Mouse (Mus musculus) kidney, postnatal 36 days (tissue): Measurements from ENCODE around the gene Spock1.

Experiments used
- DNase-seq, 2 experiments: peaks; one replicate each; pipeline ENCODE4 v3.0.0; 2021 to 2022; ENCODE audit warnings: mixed read lengths in 2 of 2

Gene Spock1

GRCm38 (mm10) chr13:57726654-57727053 is 181.5 kb downstream of the Spock1 start:
- no peak for DNase-seq

GRCm38 (mm10) chr13:57722329-57722936 is 185.7 kb downstream of the Spock1 start:
- no peak for DNase-seq

GRCm38 (mm10) chr13:57721524-57722279 is 186.4 kb downstream of the Spock1 start:
- DNase-seq: peak in 1 of 2 experiments; percentile 30

- DNase-seq: no peak
Observed at GRCm38 (mm10) chr13:57718087-57718486, 190.0 kb downstream of the Spock1 start.

GRCm38 (mm10) chr13:57712910-57713309 is 195.2 kb downstream of the Spock1 start:
- no peak for DNase-seq

GRCm38 (mm10) chr13:57708425-57708824 is 199.7 kb downstream of the Spock1 start:
- DNase-seq: no peak

- DNase-seq: no peak
Observed at GRCm38 (mm10) chr13:57702966-57703365, 205.2 kb downstream of the Spock1 start.

- peak in 1 of 2 experiments; percentile 4 for DNase-seq
Observed at GRCm38 (mm10) chr13:57696685-57697084, 211.4 kb downstream of the Spock1 start.

GRCm38 (mm10) chr13:57688926-57689325 is 219.2 kb downstream of the Spock1 start:
- DNase-seq: no peak

GRCm38 (mm10) chr13:57686437-57686836 is 221.7 kb downstream of the Spock1 start:
- DNase-seq: no peak

GRCm38 (mm10) chr13:57685201-57685600 is 222.9 kb downstream of the Spock1 start:
- no peak for DNase-seq

GRCm38 (mm10) chr13:57679591-57679990 is 228.5 kb downstream of the Spock1 start:
- DNase-seq: no peak

GRCm38 (mm10) chr13:57676820-57677219 is 231.3 kb downstream of the Spock1 start:
- DNase-seq: no peak

GRCm38 (mm10) chr13:57673399-57673798 is 234.7 kb downstream of the Spock1 start:
- no peak for DNase-seq

- DNase-seq: no peak
Observed at GRCm38 (mm10) chr13:57672762-57673161, 235.4 kb downstream of the Spock1 start.

GRCm38 (mm10) chr13:57671919-57672318 is 236.2 kb downstream of the Spock1 start:
- no peak for DNase-seq

GRCm38 (mm10) chr13:57671322-57671721 is 236.8 kb downstream of the Spock1 start:
- no peak for DNase-seq

- DNase-seq: no peak
Observed at GRCm38 (mm10) chr13:57667621-57668020, 240.5 kb downstream of the Spock1 start.

- no peak for DNase-seq
Observed at GRCm38 (mm10) chr13:57666173-57666842, 241.8 kb downstream of the Spock1 start.

- no peak for DNase-seq
Observed at GRCm38 (mm10) chr13:57662554-57662953, 245.6 kb downstream of the Spock1 start.

- no peak for DNase-seq
Observed at GRCm38 (mm10) chr13:57660523-57660922, 247.6 kb downstream of the Spock1 start.

GRCm38 (mm10) chr13:57659872-57660271 is 248.3 kb downstream of the Spock1 start:
- no peak for DNase-seq

GRCm38 (mm10) chr13:57656606-57657005 is 251.5 kb downstream of the Spock1 start:
- DNase-seq: peak in 1 of 2 experiments; percentile 2

GRCm38 (mm10) chr13:57654362-57654761 is 253.8 kb downstream of the Spock1 start:
- DNase-seq: no peak
